Mouse (Mus musculus) lung, postnatal 0 days (tissue): ENCODE results near the gene Pmm2. TPM values are rescaled to one million over a fixed set of nuclear protein-coding genes. Genes with fewer than 3 reads are reported as not detected.

ENCODE experiments used
- ATAC-seq: fragments of 200-750 bp; cut with Nextera tagmentation; 2 replicates; pipeline ENCODE4 v1.8.0; 2017; ENCODE audit warnings: moderate library complexity
- DNase-seq: peaks from one replicate; pipeline ENCODE4 v3.0.0-alpha.2; 2016; ENCODE audit warnings: low spot score
- H3K27ac ChIP-seq: fragments of 300-500 bp; sonication (generic); 2 replicates; pipeline ENCODE4 v1.5.1; 2014; ENCODE audit warnings: antibody characterized with exemption, mild to moderate bottlenecking, low read length, mixed read lengths
- H3K27me3 ChIP-seq: fragments of 300-500 bp; sonication (generic); replicated peaks from 2 replicates; pipeline ENCODE4 v1.6.1; 2014; ENCODE audit warnings: low read length, mixed read lengths; ENCODE audit not compliant: insufficient read depth
- H3K36me3 ChIP-seq: fragments of 300-500 bp; sonication (generic); 2 replicates; pipeline ENCODE4 v1.6.1; 2014; ENCODE audit warnings: low read length, mixed read lengths; ENCODE audit not compliant: insufficient read depth
- H3K4me1 ChIP-seq: fragments of 300-500 bp; sonication (generic); 2 replicates; pipeline ENCODE4 v1.6.1; 2014; ENCODE audit warnings: antibody characterized with exemption, low read depth, low read length, mixed read lengths; ENCODE audit not compliant: insufficient read depth
- H3K4me2 ChIP-seq: fragments of 300-500 bp; sonication (generic); replicated peaks from 2 replicates; pipeline ENCODE4 v1.6.1; 2014; ENCODE audit warnings: low read depth, mild to moderate bottlenecking, low read length, moderate library complexity, mixed read lengths
- H3K4me3 ChIP-seq: fragments of 300-500 bp; sonication (generic); 2 replicates; pipeline ENCODE4 v1.5.1; 2014; ENCODE audit warnings: low read depth, low read length
- H3K9ac ChIP-seq: fragments of 300-500 bp; sonication (generic); replicated peaks from 2 replicates; pipeline ENCODE4 v1.6.1; 2014; ENCODE audit warnings: low read depth, mild to moderate bottlenecking
- H3K9me3 ChIP-seq: fragments of 300-500 bp; sonication (generic); 2 replicates; pipeline ENCODE4 v1.6.1; 2016; ENCODE audit warnings: low read length, mixed read lengths
- CTCF ChIP-seq: IDR thresholded peaks from 2 replicates; pipeline ENCODE4 v1.5.1; 2016; ENCODE audit warnings: antibody characterized with exemption, mild to moderate bottlenecking
- EP300 ChIP-seq: IDR thresholded peaks from 2 replicates; pipeline ENCODE4 v1.6.1; 2016; ENCODE audit warnings: antibody characterized with exemption, mild to moderate bottlenecking, control low read depth
- WGBS: fragments of 180-500 bp; shearing (Covaris S2); extraction: QIAGEN DNeasy Blood & Tissue Kit; methylation state at CpG from one replicate; pipeline ENCODE4 v1.1.7; 2014; 5-methylcytosine and 5-hydroxymethylcytosine counted together
- polyA plus RNA-seq: library from polyadenylated mRNA; unstranded; fragments of >200 nt; fragmentation: Nextera tagmentation; extraction: Ambion mirVana; gene quantifications from 2 replicates; pipeline ENCODE4 v1.2.1, GENCODE M21; 2015

Gene Pmm2
- polyA plus RNA-seq, 1 experiment from 2014 or later: 40.2 TPM

DNA sequence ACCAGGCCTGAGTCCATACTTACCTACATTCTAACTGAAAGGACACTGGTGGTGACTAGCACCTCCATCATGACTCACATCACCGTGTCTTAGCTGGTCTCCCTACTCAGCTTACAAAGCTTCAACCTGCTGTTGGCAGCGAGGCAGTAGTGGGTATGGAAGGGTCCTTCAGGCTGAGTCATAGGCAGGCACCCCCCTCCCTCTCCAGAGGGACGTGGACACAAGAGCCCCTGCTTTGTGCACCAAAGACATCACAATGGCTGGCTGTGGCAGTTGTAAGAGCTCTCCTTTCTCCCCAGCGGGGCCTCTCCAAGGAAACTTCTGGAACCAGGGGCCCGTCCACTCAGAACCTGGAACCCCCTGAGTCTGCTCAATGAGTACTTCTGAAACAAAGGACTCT, 43.0 kb downstream of the Pmm2 start, which contains the start of gene Gm5767:
Gene Gm5767, plus strand, starts transcription at position 301 of the 400 bp plus-strand sequence.
- ATAC-seq: no peak
- WGBS: 72% methylated on average over 5 of the region's 5 CpGs

DNA sequence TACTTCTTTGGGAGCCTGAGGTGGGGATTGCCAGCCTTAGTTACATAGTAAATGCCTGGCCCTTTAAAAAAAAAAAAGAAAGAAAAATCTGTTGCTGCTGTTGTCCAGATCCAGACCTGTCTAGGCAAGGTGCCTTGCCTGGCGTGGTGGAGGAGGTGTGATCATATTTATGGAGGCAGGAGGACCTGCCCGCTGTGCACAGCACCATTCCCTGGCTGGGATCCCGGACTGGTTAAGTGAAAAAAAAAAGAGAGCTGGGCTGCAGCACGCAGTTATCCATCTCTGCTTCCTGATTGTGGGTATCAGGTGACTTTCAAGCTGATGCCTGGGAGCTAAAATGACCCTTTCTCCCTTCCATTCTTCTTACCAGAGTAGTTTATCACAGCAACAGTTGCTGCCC, 47.6 kb downstream of the Pmm2 start:
- H3K9ac ChIP-seq: no peak overlapping the region
- no peak for TF ChIP-seq CTCF
- no peak for TF ChIP-seq EP300
- no peaks in the 10 kb centered on the region for H3K27me3 ChIP-seq
- DNase-seq: no peak
- WGBS: 49% methylated on average over 4 of the region's 4 CpGs
- H3K36me3 ChIP-seq: no peaks in the 10 kb centered on the region
- no peak overlapping the region for H3K27ac ChIP-seq
- H3K4me2 ChIP-seq: no peak overlapping the region
- H3K4me3 ChIP-seq: no peak overlapping the region
- no peak for ATAC-seq
- H3K4me1 ChIP-seq: no peaks in the 10 kb centered on the region
- H3K9me3 ChIP-seq: no peaks in the 10 kb centered on the region

More for the DNA sequence above, 43.0 kb downstream of the Pmm2 start, which contains the start of gene Gm5767:
- no peak within 1 kb of the TSS for H3K27ac ChIP-seq
- H3K4me3 ChIP-seq: no peak within 1 kb of the TSS
- TF ChIP-seq CTCF (no peak), EP300 (no peak)
- H3K4me1 ChIP-seq: no peaks in the 10 kb centered on the region
- no peak within 1 kb of the TSS for H3K9ac ChIP-seq
- H3K27me3 ChIP-seq: no peaks in the 10 kb centered on the region
- DNase-seq: no peak
- no peaks in the 10 kb centered on the region for H3K36me3 ChIP-seq
- H3K4me2 ChIP-seq: no peak within 1 kb of the TSS
- no peaks in the 10 kb centered on the region for H3K9me3 ChIP-seq

DNA sequence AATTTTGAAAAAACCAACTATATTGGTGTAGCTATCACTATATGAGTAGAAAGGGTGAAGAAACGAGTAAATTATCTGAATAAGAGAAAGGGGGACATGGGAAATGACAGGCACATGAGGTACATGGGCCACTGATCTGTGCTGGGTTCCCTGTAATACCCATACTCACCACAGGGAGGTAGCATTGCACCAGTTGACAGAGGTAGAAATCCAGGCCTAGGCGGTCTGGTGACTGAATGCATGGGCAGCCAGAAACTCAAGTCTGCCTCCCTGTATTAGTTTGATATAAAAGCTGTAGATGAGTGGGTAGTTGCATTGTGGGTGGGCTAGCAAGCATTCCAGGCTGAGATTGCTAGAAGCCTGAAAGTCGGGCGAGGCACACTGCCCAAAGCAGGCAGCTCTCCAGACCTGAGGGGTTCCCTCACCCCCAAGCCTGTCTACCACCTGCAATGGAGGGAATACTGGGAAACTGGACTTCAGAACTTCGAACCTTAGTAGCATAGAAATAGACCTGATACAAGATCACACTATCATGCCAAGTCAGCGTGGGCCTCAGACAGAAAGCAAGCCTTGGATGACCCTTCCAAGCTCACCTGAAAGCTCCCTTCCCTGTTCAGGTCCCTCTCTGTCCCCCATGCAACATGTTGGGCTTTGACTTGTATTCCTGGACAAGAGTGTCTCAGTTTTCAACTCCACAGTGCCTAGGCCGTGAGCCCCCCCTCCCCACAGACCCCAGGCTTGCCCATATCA, 48.8 kb downstream of the Pmm2 start:
- Histone ChIP-seq H3K27me3 (no peaks in the 10 kb centered on the region), H3K4me2 (no peak overlapping the region), H3K4me1 (no peaks in the 10 kb centered on the region), H3K9me3 (no peaks in the 10 kb centered on the region), H3K9ac (no peak overlapping the region), H3K36me3 (peaks cover 8% of the 10 kb centered on the region; the same call in 1 of the 2 replicates), H3K27ac (no peak overlapping the region), H3K4me3 (no peak overlapping the region)
- peak; percentile 76 for ATAC-seq
- TF ChIP-seq CTCF (peak; percentile 98), EP300 (no peak)
- 54% methylated on average over 7 of the region's 7 CpGs for WGBS
- DNase-seq: peak; percentile 80

DNA sequence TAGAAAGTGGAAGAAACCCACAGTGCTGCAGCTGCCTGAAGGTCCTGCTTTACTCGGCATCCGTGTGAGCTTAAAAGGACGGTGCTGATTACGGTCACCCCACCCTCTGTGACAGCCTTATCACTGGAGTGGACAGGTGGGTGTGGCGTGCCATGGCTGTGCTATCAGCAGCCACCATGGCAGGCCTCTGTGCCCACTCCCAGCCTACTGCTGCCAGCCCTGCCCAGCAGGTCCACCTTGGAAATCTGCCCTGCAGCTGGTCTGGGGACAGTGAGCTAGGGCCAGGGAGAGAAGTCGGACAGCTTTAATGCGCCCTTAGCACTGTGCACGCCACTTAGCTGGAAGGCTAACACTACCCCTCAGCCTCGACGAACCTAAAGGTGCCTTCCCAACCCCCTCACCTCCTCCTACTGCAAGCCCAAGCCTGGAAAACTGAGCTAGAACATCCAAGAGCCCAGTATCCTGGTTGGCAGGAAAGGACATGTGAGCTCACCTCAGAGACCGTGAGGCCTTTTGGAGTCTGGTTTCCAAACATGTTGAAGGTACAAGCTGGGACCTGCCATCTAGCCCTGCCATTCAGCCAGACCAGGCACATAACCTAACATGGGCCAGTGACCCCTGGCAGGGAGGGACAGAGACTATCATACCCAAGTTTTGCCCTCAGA, 49.5 kb downstream of the Pmm2 start:
- ATAC-seq: peak; percentile 40
- H3K9ac ChIP-seq: no peak overlapping the region
- DNase-seq: no peak

DNA sequence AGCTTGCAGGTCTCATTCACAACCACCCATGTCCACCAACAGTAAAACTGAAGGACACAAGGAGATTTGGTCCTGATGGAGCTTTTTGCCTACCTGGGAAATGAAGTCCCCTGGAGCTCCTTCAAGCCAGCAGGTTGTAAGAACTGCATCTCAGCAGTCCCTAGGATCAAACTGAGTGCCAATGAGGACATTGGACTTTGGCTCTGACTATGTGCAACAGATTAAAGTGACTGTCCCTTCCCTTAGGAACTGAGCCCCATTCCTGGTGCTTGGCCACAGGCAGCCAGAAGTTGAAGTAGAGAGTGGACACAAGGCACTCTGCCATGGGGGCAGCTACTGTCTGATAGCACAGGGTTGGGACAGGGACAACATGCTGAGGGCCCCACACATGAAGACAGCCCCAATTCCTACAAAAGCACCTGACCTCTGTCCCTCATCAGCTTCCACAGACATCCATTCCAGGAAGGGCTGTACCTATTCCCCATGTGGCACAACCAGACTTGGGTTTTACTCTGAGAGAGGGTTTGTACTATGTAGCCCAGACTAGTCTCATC, 50.2 kb downstream of the Pmm2 start:
- no peak for ATAC-seq
- H3K27ac ChIP-seq: no peak overlapping the region

More for the DNA sequence above, 49.5 kb downstream of the Pmm2 start:
- H3K4me1 ChIP-seq: no peaks in the 10 kb centered on the region
- H3K9me3 ChIP-seq: no peaks in the 10 kb centered on the region
- WGBS: 72% methylated on average over 11 of the region's 11 CpGs
- no peak overlapping the region for H3K27ac ChIP-seq
- H3K36me3 ChIP-seq: peaks cover 15% of the 10 kb centered on the region
- no peaks in the 10 kb centered on the region for H3K27me3 ChIP-seq
- H3K4me2 ChIP-seq: no peak overlapping the region
- no peak for TF ChIP-seq CTCF
- no peak for TF ChIP-seq EP300
- no peak overlapping the region for H3K4me3 ChIP-seq

DNA sequence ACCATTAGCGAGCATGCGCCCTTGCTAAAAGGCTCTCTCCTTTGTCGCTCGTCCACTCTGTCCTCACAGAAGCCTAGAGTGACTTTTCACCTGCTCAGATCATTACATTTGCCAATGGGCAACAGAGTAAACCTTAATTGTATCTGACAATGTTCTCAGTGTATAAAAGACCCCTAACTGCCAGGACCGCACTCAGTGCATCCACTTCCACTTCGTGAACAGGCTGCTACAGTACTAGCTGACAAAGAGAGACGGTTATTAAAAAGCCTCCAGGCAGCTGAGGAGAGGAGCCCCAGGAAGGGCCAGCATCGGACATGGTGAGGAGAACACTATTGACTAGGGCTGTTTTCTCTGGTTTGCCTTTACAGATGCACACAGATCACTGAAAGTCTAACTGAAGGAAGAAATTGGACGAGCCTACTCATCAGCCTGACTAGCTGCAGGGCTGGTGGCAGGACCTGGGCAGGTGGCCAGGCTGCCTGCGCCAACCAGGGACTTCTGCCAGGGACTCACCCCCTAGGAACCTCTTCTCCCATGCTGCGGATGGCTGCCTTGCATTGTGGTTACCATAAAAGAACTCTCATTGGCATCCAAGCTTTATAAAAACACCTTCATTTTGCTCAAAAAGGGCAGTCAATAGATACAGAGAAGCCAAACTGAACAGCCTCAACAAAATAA, 52.6 kb downstream of the Pmm2 start:
- Histone ChIP-seq H3K36me3 (peaks cover 37% of the 10 kb centered on the region), H3K4me1 (no peaks in the 10 kb centered on the region), H3K9ac (no peak overlapping the region), H3K9me3 (no peaks in the 10 kb centered on the region), H3K27ac (no peak overlapping the region), H3K27me3 (no peaks in the 10 kb centered on the region), H3K4me2 (no peak overlapping the region), H3K4me3 (no peak overlapping the region)
- TF ChIP-seq EP300 (no peak), CTCF (no peak)
- WGBS: 85% methylated on average over 11 of the region's 11 CpGs
- DNase-seq (no peak), ATAC-seq (no peak)

More for the DNA sequence above, 50.2 kb downstream of the Pmm2 start:
- Histone ChIP-seq H3K4me2 (no peak overlapping the region), H3K4me1 (no peaks in the 10 kb centered on the region), H3K9me3 (no peaks in the 10 kb centered on the region), H3K27me3 (no peaks in the 10 kb centered on the region), H3K9ac (no peak overlapping the region), H3K4me3 (no peak overlapping the region), H3K36me3 (peaks cover 21% of the 10 kb centered on the region)
- TF ChIP-seq CTCF (no peak), EP300 (no peak)
- DNase-seq: no peak
